Mouse (Mus musculus) right cerebral cortex, postnatal 14 days (tissue): ENCODE data around the gene Ctnnd1.
A peak's percentile ranks its signal among the peaks of the same experiment; 100 is the strongest.
"Not testable (repeated sequence)": the region's sequence is repeated elsewhere in the genome, so short reads cannot be mapped to it uniquely, and the experiment has no call there.

Source experiments
- DNase-seq: peaks from one replicate; pipeline ENCODE4 v3.0.0; 2022

The Ctnnd1 gene

DNA sequence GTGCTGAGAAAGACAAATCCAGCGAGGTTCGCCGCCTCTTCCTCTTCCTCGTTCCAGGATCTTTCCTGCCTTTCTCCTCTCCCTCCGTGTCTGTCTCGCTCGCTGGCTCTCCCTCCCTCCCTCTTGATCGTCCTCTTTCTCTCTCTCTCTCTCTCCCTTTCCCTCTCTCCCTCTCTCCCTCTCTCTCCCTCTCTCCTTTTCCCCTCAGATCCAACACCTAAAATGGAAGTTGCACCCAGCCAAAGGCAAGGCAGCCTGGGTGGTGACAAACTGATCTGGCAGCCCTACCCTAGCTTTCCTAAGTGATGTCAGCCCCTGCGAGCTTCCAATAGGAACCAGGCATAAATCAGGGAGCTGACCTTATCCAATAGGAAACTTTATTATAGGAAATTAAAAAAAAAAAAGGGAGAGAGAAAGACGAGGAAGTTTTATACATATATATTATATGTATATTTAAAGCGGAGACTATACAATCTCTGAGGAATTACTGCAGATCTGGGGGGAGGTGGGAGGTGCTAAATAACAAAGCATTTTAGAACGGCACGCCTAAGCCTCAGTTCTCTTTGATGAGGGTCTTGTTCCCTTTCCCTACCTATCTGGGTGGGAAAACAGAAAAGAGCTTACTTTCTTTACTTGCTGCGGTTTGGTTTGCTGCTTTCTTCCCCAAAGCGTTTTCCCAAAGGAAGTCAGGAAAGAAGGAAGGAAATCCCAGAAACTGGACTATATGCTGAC lies at the start of gene Ctnnd1:
TSS of gene Ctnnd1 (minus strand) at position 302 of the 732 bp plus-strand sequence.
- DNase-seq: peak; percentile 74

DNA sequence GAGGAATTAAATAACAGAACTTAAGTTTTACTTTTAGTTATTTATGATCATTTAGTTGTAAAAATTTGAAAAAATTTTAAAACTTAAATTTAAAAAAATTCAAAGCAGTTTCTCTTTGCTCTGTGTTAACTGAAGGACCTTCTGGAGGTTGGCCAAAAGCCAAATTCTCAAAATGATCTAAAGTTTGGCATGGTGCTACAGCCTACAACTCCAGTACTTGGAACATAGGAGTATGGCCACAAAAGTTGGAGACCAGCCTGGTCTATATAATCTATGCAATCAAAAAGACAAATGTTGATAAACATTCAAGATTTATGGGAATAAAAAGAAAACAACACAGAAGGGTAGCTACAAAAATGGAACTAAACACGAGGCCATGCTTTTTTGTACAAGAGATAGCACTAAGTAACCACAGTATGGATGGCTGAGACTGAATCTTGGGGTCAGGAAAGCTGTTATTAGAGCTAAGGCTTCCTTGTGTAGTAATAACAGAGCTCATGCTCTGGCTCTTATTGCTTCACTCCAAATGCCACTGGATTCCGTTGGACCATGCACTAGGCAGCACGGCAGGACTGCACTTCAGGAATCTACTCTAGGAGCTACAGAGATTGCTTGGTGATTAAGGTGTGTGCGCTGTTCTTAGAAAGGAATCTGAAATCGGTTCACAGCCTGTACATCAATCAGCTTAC lies 44.6 kb upstream of the Ctnnd1 start:
- DNase-seq: no peak

DNA sequence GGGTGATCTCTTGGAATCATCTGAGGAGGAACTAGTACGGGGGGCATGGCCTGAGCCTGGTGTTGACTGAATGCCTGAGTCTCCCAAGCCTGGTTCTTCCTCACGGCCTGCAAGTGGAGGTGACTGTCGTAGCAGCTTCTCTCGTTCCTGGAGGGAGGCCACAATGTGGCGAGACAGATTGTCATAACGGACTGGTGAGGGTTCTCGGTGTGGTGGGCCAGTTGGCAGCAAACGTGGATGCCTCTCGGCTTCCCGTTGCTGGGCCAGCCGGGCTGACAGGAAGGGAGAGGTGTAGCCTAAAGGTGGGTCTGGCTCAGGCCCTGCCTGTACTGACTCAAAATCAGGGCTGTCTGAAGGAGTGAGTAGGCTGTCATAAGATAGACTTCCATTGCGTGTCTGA lies 39.5 kb upstream of the Ctnnd1 start:
- DNase-seq: no peak

DNA sequence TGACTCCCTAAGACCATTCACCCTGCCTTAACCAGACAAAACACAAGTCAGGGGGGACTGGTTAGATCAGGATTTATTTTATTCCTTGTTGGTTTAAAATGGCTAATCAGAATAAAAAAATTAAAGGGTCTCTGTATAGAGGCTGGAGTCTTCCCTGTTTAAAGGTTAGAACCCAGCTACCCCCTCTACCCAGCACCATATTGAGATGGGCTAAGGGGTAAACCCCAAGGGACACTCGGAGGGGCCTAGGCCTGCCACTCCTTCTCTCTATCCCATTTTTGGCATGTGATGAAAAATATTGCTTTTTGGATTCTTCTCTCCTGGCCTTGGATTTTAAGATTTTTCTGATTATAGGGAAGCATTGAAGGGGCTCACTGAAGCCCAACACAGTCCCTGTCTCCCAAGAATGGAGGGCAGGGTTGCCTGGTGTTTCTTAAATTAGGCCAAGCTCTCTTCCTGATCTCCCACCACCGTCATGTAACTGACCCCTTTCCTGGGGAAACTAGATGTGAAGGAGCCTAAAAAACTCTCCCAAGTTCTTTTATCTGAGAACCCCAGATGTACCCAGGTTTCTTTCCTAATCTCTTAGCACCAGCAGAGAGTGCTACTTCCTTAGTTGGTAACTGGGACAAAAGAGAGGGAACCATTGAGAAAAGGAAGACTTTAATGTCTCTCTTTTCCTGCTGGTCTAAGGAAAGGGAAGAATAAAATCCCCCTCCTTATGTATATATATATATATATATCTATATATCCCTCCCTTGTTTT lies 37.7 kb upstream of the Ctnnd1 start:
- no peak for DNase-seq

DNA sequence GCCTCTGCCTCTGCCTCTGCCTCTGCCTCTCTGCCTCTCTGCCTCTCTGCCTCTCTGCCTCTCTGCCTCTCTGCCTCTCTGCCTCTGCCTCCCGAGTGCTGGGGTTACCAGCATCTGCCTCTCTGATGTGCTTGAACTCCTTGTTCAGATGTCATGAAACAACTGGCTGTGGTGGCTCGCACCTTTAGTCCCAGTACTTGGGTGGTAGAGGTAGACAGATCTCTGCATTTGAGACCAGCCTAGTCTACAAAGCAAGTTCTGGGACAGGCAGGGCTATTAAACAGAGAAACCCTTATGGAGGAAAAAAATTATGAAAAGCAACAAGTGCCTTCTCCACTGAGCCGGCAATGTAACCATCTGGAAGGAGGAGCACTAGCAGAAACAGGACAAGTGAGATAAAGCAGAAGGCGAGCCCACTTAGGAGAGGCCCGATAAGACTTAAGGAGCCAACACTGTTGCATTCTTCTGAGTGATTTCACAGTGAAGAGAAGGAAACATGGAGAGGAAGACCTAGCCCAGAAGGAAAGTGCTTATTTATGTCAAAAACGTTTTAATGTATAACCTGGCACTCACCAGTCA lies 32.1 kb upstream of the Ctnnd1 start:
- no peak for DNase-seq

DNA sequence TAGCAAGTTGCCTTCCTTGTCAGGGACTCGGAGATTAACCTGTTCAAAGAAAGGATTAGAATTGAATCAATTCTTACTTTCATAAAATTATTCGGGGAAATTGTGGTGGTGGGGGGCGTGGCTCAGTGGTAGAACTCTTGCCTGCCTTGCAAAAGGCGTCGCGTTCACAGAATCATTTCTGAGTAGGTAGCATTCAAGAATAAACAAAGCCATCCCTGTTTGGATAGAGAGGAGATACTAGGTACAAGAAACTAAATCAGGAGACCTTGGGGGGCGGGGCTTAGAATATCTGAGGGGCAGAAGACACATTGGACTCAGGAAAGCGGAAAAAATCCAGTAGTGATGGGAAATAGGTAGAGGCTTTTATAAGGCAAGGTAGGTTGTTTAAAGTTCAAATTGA lies 28.5 kb upstream of the Ctnnd1 start, which contains the start of gene Tmx2:
TSS of gene Tmx2 (minus strand) at position 125 of the 400 bp plus-strand sequence.
- no peak for DNase-seq

DNA sequence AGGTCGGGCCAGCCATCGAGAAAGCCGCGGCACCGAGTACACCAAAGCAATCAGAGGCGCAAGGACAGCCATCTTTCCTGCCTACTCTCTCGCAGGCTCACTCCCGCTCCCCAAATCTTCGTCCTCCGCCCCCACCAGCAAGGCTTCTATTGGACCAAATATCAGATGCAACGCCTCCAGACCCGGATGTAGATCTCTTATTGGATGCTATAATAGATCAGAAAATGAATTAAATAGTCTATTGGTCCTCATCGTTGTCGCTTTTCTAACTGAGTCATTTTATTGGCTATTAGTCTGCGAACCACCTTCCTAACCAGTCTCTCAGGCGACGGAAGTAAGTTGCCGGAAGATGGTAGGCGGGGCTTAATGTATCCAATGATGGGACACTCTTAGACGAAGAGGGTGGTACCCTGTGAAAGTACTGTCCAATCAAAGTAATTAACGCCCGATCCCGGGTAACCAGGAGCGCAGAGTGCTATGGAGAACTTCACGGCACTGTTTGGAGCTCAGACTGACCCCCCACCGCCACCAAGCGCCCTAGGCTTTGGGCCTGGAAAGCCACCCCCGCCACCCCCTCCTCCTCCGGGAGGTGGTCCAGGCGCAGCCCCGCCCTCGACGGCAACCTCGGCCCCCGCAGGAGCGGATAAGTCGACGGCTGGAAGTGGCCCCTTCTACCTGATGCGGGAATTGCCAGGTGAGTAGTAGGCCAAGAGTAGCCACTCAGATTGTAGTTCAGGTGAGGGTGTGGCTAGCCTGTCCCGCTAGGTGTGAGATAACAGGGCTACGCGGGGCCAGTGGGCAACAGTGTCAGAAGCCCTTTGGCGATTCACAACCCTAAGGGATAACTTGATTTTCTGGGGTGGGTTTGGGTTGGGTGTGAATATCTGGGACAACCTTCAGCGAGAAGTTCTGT lies 27.7 kb upstream of the Ctnnd1 start, which contains the start of the genes Gm28635 and Med19:
TSS of gene Gm28635 (minus strand) at position 74 of the 913 bp plus-strand sequence.
TSS of gene Med19 (plus strand) at position 435 of the 913 bp plus-strand sequence.
- DNase-seq: peak; percentile 82

DNA sequence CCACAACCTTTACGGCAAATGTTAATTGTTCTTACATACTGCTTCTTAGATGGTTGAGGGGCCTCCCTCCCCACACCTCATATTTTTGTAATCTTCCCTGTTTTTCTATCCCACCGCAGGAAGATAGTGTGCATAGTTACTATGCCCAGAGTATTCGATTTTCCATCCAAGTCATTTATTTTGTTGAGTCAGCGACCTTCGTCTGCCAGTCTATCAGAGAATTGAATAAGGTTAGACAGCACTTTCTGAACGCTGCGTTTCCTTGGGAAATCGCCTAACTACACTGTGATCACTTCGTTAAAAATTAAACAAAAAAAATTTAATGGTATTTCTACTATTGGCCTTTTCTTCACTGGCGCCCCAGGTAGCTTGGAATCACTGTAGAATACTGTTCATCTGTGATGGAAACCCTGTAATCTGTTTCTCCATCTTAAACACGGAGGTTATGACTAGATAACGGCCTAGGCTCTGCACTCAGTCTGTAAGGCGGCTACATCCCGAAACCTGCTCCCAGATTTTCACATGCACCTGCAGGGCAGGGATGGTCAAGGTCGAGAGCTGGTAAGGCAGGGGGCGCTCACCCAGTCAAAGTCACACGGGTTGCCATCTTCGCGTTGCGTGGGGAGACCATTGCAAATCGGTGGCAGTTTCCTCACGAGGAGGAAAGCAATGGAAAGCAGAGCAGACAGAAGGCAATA lies 26.9 kb upstream of the Ctnnd1 start:
- no peak for DNase-seq

DNA sequence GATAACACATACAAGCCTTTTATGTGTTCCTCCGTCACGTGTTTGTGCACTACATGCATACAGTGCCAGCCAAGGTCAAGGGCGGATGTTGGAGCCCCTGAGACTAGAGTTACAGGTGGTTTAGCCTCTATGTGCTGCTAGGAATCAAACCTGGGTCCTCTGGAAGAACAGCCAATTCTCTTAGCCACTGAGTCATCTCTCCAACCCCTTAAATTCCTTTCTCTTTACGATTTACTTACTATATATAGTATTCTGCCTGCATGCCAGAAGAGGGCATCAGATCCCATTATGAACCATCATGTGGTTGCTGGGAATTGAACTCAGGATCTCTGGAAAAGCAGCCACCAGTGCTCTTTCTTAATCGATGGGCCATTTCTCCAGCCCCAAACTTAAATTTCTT lies 21.0 kb upstream of the Ctnnd1 start:
- DNase-seq: not testable (repeated sequence)

DNA sequence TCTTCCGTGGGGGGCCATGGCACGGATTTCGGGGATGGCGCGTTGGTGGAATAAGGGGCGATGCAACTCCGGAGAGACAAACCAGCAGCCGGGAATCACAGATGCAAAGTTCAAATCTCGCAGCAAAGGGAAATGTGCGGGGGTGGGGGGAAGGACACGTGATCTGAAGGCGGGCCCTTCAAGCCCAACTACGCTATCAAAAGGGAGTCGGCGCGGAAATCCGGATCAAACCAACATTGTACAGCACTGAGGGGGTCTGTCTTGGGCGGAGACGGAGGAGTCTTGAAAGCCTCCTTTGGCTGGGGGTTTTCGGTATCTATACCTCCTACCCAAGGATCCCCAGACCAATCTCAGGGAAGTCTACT lies 20.0 kb upstream of the Ctnnd1 start, which contains the start of gene Selenoh:
TSS of gene Selenoh (minus strand) at position 202 of the 365 bp plus-strand sequence.
- peak; percentile 89 for DNase-seq

DNA sequence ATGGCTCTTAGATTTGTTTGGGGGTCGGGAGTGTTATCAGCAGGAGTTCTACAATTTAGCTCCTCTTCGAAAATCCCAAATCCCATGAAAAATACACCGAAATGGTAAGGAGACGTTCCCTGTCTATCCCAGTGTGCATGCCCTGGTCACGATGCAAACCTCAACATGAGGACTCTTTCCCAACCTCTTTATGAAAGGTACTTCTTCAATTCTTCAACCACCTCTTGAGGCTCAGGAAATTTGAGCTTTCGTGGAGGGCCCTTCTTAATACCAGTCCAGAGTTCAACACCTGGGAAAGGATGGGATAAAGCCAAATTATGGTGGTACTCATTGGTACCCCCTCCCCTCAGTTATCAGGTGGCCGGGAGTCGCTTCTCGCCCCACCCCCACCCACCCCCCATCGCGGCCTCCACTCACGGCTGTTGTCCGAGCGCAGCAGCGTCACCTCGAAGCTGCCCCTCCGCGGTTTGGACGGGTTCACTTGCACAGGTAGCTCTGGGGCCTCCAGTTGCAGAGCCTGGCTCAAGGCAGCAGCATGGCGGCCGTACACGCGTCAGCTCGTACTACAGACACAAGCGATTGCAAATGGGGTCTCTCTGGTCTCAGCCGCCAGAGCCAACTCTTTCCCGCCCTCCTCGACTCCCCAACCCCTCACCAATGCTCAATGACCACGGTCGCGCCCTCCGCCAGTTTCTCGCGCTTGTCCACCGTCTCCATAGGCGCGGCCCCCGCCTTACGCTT lies 19.4 kb upstream of the Ctnnd1 start:
- DNase-seq: no peak

DNA sequence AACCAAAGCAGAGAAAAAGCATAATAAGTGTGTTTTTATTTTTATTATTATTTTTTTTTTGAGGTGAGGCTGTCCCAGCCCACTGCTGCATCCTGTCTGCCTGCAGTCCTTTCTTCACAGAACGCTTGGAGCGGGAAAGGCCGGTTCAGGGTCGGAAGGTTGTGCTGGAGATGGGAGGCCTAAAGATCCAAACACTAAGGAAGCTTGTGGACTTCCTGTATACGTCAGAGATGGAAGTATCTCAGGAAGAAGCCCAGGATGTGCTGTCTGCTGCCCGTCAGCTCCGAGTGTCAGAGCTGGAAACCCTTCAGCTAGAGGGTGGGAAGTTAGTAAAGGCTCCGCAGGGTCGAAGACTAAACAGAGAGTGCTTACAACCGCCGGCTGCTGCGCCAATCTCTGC lies 15.5 kb upstream of the Ctnnd1 start:
- no peak for DNase-seq

DNA sequence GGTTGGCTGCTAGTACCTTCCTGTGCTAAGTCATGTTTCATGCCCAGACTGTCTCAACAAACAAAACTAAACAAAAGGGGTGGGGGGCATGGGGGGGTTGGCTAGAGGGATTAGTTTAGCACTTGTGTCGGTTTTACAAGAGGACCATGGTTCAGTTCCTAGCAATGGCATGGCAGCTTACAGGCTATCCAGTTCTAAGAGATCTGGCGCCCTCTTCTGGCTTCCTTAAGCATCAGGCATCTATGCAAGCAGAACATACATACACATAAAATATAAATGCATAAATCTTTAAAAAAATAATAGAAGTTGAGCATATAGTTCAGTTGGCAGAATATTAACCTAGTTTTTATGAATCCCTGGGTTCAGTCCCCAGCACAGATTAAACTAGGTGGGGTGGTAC lies 12.3 kb upstream of the Ctnnd1 start:
- DNase-seq: peak; percentile 27

DNA sequence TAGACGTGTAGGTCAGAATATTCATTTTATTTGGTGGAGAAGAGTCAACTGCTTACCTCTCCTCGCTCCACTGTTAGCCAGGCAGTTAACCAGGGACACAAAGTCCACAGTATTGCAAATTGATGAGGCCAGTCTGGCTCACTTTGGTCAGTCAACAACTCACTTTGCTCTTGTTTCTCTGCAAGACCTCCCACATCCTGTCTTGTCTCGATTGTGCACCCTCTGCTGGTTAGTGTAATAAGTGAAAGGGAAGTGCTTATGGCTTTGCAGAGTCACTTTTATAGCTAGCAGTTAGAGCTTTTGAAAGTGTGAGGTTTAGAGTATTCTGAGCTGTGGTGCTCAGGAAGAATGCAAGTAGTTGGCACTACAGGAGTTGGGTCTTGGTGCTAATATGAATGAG lies 9.7 kb upstream of the Ctnnd1 start:
- peak; percentile 19 for DNase-seq

DNA sequence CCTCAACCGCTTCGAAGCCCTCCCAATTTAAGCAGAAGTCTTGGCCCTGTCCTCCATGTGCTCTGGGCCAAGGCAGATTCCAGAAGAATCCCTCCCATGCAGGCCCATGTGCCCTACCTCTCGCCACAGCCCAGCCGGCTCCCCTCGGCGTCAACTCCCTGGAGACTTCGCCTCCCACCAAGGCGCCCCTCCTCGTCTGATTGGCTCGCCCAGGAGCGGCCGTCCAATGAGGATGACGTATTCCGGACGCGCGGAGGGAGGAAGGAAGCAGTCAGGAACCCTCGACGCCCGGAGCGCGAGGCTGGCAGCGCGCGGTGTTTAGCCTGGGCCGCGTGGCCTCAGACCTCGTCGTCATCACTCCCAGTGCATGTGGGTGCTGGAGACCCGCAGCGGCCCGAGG lies 8.2 kb upstream of the Ctnnd1 start, which contains the start of gene Btbd18:
TSS of gene Btbd18 (plus strand) at position 274 of the 400 bp plus-strand sequence.
- no peak for DNase-seq

DNA sequence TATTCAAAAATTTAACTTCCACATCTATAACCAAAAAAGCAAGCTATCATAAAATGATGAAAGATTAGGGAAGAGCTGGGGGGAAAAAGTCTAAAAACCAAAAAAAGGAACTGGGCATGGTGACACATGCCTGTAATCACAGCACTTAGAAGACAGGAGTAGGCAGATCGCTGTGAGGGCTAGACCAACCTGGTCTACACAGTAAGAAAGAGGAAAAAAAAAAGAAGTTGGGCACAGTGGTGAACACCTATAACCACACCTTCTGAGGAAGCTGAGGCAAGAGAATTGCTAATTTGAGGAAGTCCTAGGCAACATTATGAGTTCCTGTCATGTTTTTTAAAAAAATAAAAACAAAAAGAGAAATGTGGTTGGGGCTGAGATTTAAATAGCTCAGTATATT lies 5.3 kb upstream of the Ctnnd1 start:
- DNase-seq: no peak

DNA sequence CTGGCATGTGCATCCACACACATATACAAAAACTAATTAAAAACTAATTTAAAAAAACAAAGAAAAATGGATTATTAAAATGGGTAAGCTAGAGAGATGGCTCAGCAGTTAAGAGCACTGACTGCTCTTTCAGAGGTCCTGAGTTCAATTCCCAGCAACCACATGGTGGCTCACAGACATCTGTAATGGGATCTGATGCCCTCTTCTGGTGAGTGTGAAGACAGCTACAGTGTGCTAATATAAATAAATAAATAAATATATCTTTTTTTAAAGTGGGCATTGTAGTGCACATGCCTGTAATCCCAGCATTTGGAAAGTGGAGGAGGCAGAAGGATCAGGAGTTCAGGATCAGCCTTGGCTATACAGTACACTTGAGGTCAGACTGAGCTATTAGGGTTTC lies 2.8 kb upstream of the Ctnnd1 start:
- DNase-seq: no peak

DNA sequence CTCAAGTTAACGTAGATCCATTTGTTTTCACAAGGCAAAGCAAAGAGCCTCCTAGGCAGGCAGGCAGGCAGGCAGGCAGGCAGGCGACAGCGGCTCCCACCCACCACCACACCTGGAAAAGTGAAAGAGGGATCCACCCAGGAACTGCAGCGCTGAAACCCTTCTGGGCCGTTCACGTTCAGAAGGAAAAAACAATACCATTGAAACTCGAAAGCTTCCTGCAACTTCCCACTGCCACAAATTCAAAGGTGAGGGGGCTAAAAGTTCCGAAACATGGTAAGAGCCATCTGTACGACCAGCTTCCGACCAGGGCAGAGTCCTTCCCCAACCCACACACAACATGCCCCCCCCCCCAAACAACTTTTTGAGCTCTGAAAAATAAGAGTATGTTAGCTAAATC lies 891 bp downstream of the Ctnnd1 start:
- DNase-seq: no peak

DNA sequence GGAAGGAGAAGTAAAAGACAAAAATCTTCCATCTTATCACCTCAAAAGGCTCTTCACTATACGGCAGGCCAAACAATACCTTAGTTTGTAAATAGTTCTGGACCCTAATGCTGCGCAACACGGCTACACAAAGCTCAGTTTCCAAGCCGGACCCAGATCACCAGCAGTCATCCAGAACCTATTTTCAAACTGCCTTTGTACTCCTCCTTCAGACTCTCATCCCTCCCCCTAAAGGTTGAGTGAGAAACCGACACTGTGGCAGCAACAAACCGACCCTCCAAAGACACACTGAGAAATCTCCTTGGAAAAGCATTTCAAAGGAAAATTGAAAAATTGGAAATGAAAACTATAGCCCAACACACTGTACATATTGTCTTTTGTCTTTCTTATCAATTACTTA lies 2.2 kb downstream of the Ctnnd1 start:
- DNase-seq: no peak

DNA sequence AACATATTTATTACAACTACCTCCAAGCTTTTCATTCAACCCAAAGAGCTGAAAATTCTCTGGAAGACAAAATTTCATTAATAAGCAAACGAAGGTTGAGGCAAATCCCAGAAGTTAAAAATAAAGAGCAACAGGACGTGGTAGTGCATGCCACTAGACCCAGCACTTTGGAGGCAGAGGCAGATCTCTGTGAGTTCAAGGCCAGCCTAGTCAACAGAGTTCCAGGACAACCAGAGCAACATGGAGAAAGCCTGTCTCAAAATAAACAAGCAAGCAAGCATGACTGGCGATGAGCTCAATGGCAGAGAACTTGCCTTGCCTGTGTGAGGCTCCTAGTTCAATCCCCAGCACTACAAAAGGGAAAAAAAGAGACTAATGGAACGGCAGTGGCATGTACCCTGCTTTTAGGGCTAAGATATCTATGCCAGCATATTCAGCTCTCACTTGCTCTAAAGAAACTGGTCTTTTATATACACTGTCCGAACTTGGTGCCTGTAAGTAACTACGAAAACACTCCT lies 3.5 kb downstream of the Ctnnd1 start:
- DNase-seq: no peak
